Mouse (Mus musculus) midbrain, embryonic 16.5 days (tissue): ENCODE results near the gene Resp18. TPM values are rescaled to one million over a fixed set of nuclear protein-coding genes. Genes with fewer than 3 reads are reported as not detected.

Experiments used
- ATAC-seq: fragments of 200-750 bp; cut with Nextera tagmentation; 2 replicates; pipeline ENCODE4 v1.8.0; 2017; ENCODE audit warnings: moderate TSS enrichment
- H3K27ac ChIP-seq: fragments of 300-500 bp; sonication (generic); 2 replicates; pipeline ENCODE4 v1.5.1; 2014; ENCODE audit warnings: mild to moderate bottlenecking, low read length, mixed read lengths
- H3K27me3 ChIP-seq: fragments of 300-500 bp; sonication (generic); 2 replicates; pipeline ENCODE4 v1.6.1; 2014; ENCODE audit warnings: low read depth, low read length, mixed read lengths; ENCODE audit not compliant: control insufficient read depth, insufficient read depth
- H3K36me3 ChIP-seq: fragments of 300-500 bp; sonication (generic); 2 replicates; pipeline ENCODE4 v1.6.1; 2014; ENCODE audit warnings: mild to moderate bottlenecking, low read length, moderate library complexity, mixed read lengths; ENCODE audit not compliant: control insufficient read depth, insufficient read depth
- H3K4me1 ChIP-seq: fragments of 300-500 bp; sonication (generic); 2 replicates; pipeline ENCODE4 v1.6.1; 2014; ENCODE audit warnings: mild to moderate bottlenecking, low read length, mixed read lengths; ENCODE audit not compliant: control insufficient read depth, insufficient read depth
- H3K4me2 ChIP-seq: fragments of 300-500 bp; sonication (generic); 2 replicates; pipeline ENCODE4 v1.6.1; 2014; ENCODE audit warnings: mild to moderate bottlenecking, low read length, mixed read lengths
- H3K4me3 ChIP-seq: fragments of 300-500 bp; sonication (generic); 2 replicates; pipeline ENCODE4 v1.5.1; 2014; ENCODE audit warnings: low read depth, mild to moderate bottlenecking, low read length, moderate library complexity, mixed read lengths
- H3K9ac ChIP-seq: fragments of 300-500 bp; sonication (generic); 2 replicates; pipeline ENCODE4 v1.6.1; 2014; ENCODE audit warnings: low read depth, low read length, mixed read lengths
- H3K9me3 ChIP-seq: fragments of 300-500 bp; sonication (generic); replicated peaks from 2 replicates; pipeline ENCODE4 v1.6.1; 2014; ENCODE audit warnings: mild to moderate bottlenecking, low read length, mixed read lengths; ENCODE audit not compliant: control insufficient read depth, poor library complexity, severe bottlenecking
- WGBS: fragments of 180-500 bp; shearing (Covaris S2); extraction: QIAGEN DNeasy Blood & Tissue Kit; methylation state at CpG from one replicate; pipeline ENCODE4 v1.1.7; 2014; 5-methylcytosine and 5-hydroxymethylcytosine counted together
- polyA plus RNA-seq: library from polyadenylated mRNA; unstranded; fragments of >200 nt; fragmentation: Nextera tagmentation; extraction: Ambion mirVana; gene quantifications from 2 replicates; pipeline ENCODE4 v1.2.1, GENCODE M21; 2015

Resp18 gene
- polyA plus RNA-seq, 1 experiment from 2014 or later, result 241 TPM

GRCm38 (mm10) chr1:75289376-75289775, 11.2 kb upstream of the Resp18 start:
- 3% methylated on average over 7 of the region's 7 CpGs for WGBS
- peak; percentile 95 for ATAC-seq
- H3K4me1 ChIP-seq, result peaks cover 26% of the 10 kb centered on the region
- peak overlapping the region; percentile 49; the same call in 1 of the 2 replicates for H3K9ac ChIP-seq
- H3K27ac ChIP-seq, result peak overlapping the region; percentile 85
- H3K27me3 ChIP-seq, result no peaks in the 10 kb centered on the region
- no peak overlapping the region for H3K4me3 ChIP-seq
- no peaks in the 10 kb centered on the region for H3K9me3 ChIP-seq
- peak overlapping the region; percentile 33; the same call in 1 of the 2 replicates for H3K4me2 ChIP-seq
- no peaks in the 10 kb centered on the region for H3K36me3 ChIP-seq

- H3K27me3 ChIP-seq, result no peaks in the 10 kb centered on the region
- no peak overlapping the region for H3K27ac ChIP-seq
- no peaks in the 10 kb centered on the region for H3K9me3 ChIP-seq
- H3K36me3 ChIP-seq, result no peaks in the 10 kb centered on the region
- no peak overlapping the region for H3K4me2 ChIP-seq
- peaks cover 18% of the 10 kb centered on the region for H3K4me1 ChIP-seq
- H3K9ac ChIP-seq, result no peak overlapping the region
- no peak for ATAC-seq
- no peak overlapping the region for H3K4me3 ChIP-seq
- 88% methylated on average over 7 of the region's 7 CpGs for WGBS
These were observed 6.7 kb upstream of the Resp18 start for GRCm38 (mm10) chr1:75284911-75285310.

GRCm38 (mm10) chr1:75283017-75283416, 4.8 kb upstream of the Resp18 start:
- H3K27ac ChIP-seq, result no peak overlapping the region
- no peak overlapping the region for H3K4me3 ChIP-seq
- peak; percentile 56; the same call in 1 of the 2 replicates for ATAC-seq
- no peaks in the 10 kb centered on the region for H3K9me3 ChIP-seq
- H3K9ac ChIP-seq, result no peak overlapping the region
- H3K4me2 ChIP-seq, result no peak overlapping the region
- WGBS, result 66% methylated on average over 5 of the region's 5 CpGs
- no peaks in the 10 kb centered on the region for H3K27me3 ChIP-seq
- no peaks in the 10 kb centered on the region; the same call in 1 of the 2 replicates for H3K4me1 ChIP-seq
- H3K36me3 ChIP-seq, result no peaks in the 10 kb centered on the region

- WGBS, result 2% methylated on average over 23 of the region's 23 CpGs
- no peaks in the 10 kb centered on the region for H3K36me3 ChIP-seq
- peak overlapping the region; percentile 63 for H3K9ac ChIP-seq
- H3K4me2 ChIP-seq, result peak overlapping the region; percentile 69
- H3K4me1 ChIP-seq, result peaks cover 2% of the 10 kb centered on the region; the same call in 1 of the 2 replicates
- H3K27me3 ChIP-seq, result no peaks in the 10 kb centered on the region
- H3K4me3 ChIP-seq, result peak overlapping the region; percentile 47
- no peaks in the 10 kb centered on the region for H3K9me3 ChIP-seq
- peak; percentile 82 for ATAC-seq
- peak overlapping the region; percentile 68 for H3K27ac ChIP-seq
These were observed 723 bp downstream of the Resp18 start for GRCm38 (mm10) chr1:75277195-75278188.

GRCm38 (mm10) chr1:75264091-75264880, 13.9 kb downstream of the Resp18 start, which contains the start of gene Ptprn:
TSS of gene Ptprn (minus strand) at chr1:75264502.
- Histone ChIP-seq H3K4me1 (peaks cover 2% of the 10 kb centered on the region; the same call in 1 of the 2 replicates), H3K9me3 (no peaks in the 10 kb centered on the region), H3K4me3 (peak within 1 kb of the TSS; percentile 67), H3K36me3 (no peaks in the 10 kb centered on the region), H3K27ac (peak within 1 kb of the TSS; percentile 47; the same call in 1 of the 2 replicates), H3K9ac (peak within 1 kb of the TSS; percentile 76), H3K4me2 (peak within 1 kb of the TSS; percentile 75), H3K27me3 (peaks cover 15% of the 10 kb centered on the region)
- WGBS, result 18% methylated on average over 21 of the region's 32 CpGs
- ATAC-seq, result peak; percentile 86

GRCm38 (mm10) chr1:75262969-75263951, 15.0 kb downstream of the Resp18 start:
- Histone ChIP-seq H3K4me3 (peak overlapping the region; percentile 67), H3K36me3 (no peaks in the 10 kb centered on the region), H3K4me1 (peaks cover 2% of the 10 kb centered on the region; the same call in 1 of the 2 replicates), H3K27me3 (peaks cover 15% of the 10 kb centered on the region), H3K9me3 (no peaks in the 10 kb centered on the region), H3K27ac (no peak overlapping the region; the same call in 1 of the 2 replicates), H3K4me2 (peak overlapping the region; percentile 75), H3K9ac (peak overlapping the region; percentile 76)
- 2% methylated on average over 40 of the region's 40 CpGs for WGBS
- peak; percentile 78 for ATAC-seq

GRCm38 (mm10) chr1:75261278-75261677, 16.9 kb downstream of the Resp18 start:
- Histone ChIP-seq H3K27ac (no peak overlapping the region), H3K4me3 (no peak overlapping the region), H3K4me2 (no peak overlapping the region), H3K9ac (no peak overlapping the region), H3K9me3 (no peaks in the 10 kb centered on the region), H3K36me3 (no peaks in the 10 kb centered on the region), H3K4me1 (peaks cover 2% of the 10 kb centered on the region; the same call in 1 of the 2 replicates), H3K27me3 (peaks cover 19% of the 10 kb centered on the region)
- no peak for ATAC-seq

GRCm38 (mm10) chr1:75255516-75256046, 22.6 kb downstream of the Resp18 start:
- no peaks in the 10 kb centered on the region for H3K9me3 ChIP-seq
- WGBS, result 78% methylated on average over 10 of the region's 10 CpGs
- H3K4me3 ChIP-seq, result no peak overlapping the region
- H3K36me3 ChIP-seq, result no peaks in the 10 kb centered on the region
- H3K4me2 ChIP-seq, result no peak overlapping the region
- ATAC-seq, result no peak
- peaks cover 2% of the 10 kb centered on the region; the same call in 1 of the 2 replicates for H3K4me1 ChIP-seq
- H3K27ac ChIP-seq, result no peak overlapping the region
- 0 out of 2 replicates have a peak, but pooled peaks cover 6% of the 10 kb centered on the region for H3K27me3 ChIP-seq
- H3K9ac ChIP-seq, result no peak overlapping the region
